26 mouse cellular contexts compared by ENCODE assay signal in the genomic region with DNA sequence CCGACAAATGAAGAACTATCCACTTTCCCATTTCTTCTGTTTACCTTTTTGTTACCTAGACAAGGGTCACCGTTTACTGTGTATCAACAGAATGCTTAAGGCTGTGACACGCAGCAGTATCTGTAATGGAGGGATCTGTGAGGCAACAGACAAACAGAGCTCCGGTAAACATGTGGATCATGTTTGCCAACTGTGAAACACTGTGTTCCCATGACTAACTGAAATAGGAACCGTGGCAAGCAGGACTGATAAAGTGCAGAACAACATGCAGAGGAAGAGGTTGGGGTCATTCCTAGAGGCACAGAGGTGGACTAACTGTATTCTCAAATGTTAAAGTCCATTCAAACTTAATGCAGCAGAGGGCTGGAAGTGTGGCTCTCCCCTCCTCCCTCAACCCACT.
"Had no signal": no experiment of that assay in that cellular context is flagged by ENCODE, and none has a peak within 500 bp of the region (broad histone marks: within the 10 kb centered on the region; RNA-seq: fewer than 3 reads in every experiment).

No protein-coding gene starts in this region.

- DNase-seq: gastrocnemius, adult 2 months; gastrocnemius, postnatal 10 days; gastrocnemius, postnatal 25 days; heart, postnatal 14 days; heart, postnatal 36 days; kidney, adult 18-20 months; kidney, adult 8-10 months; kidney, postnatal 10 days; kidney, postnatal 25 days; kidney, postnatal 4 days; liver, embryonic 13.5 days; lung, adult 18-20 months had no signal

- ATAC-seq: hindbrain, embryonic 16.5 days; inflammation-experienced regulatory T-cells, adult 6 months; intestine, embryonic 15.5 days; intestine, postnatal 0 days had no signal

- H3K4me1 ChIP-seq: heart, embryonic 10.5 days; heart, embryonic 13.5 days; heart, embryonic 15.5 days; hindbrain, embryonic 10.5 days; intestine, embryonic 15.5 days; liver, embryonic 13.5 days had no signal

- H3K9me3 ChIP-seq: heart, embryonic 10.5 days; heart, embryonic 13.5 days; heart, embryonic 15.5 days; hindbrain, embryonic 10.5 days; hindbrain, embryonic 12.5 days; intestine, embryonic 15.5 days; limb, embryonic 10.5 days; limb, embryonic 12.5 days; liver, embryonic 13.5 days had no signal

- H3K4me3 ChIP-seq: gastrocnemius, adult 2 months; heart, embryonic 10.5 days; heart, embryonic 13.5 days; heart, embryonic 15.5 days; hindbrain, embryonic 10.5 days; hindbrain, embryonic 12.5 days; intestine, embryonic 15.5 days; layer of hippocampus, adult 2 months; left cerebral cortex, adult 2 months; limb, embryonic 10.5 days; limb, embryonic 12.5 days; liver, embryonic 13.5 days had no signal

- H3K9ac ChIP-seq: heart, embryonic 13.5 days; heart, embryonic 15.5 days; hindbrain, embryonic 12.5 days; hindbrain, embryonic 14.5 days; intestine, embryonic 15.5 days; limb, embryonic 12.5 days; liver, embryonic 13.5 days had no signal

- H3K4me2 ChIP-seq: heart, embryonic 13.5 days; heart, embryonic 15.5 days; hindbrain, embryonic 12.5 days; hindbrain, embryonic 14.5 days; intestine, embryonic 15.5 days; limb, embryonic 12.5 days; liver, embryonic 13.5 days had no signal

- H3K27ac ChIP-seq: gastrocnemius, adult 2 months; heart, embryonic 10.5 days; heart, embryonic 13.5 days; heart, embryonic 15.5 days; hindbrain, embryonic 10.5 days; hindbrain, embryonic 12.5 days; hindbrain, embryonic 14.5 days; intestine, embryonic 15.5 days; layer of hippocampus, adult 2 months; left cerebral cortex, adult 2 months; limb, embryonic 10.5 days; limb, embryonic 12.5 days; liver, embryonic 13.5 days had no signal

- H3K36me3 ChIP-seq: heart, embryonic 15.5 days; intestine, embryonic 15.5 days; liver, embryonic 13.5 days had no signal

- H3K27me3 ChIP-seq: heart, embryonic 13.5 days; heart, embryonic 15.5 days; hindbrain, embryonic 12.5 days; intestine, embryonic 15.5 days; limb, embryonic 12.5 days; liver, embryonic 13.5 days had no signal
